Mouse (Mus musculus): ENCODE data around the gene Kif14. TPM values are rescaled to one million over a fixed set of nuclear protein-coding genes. Genes with fewer than 3 reads are reported as not detected.

The Kif14 gene
- 0.35 and 0.99 TPM in 2 replicates for polyA plus RNA-seq (2014; fragmentation: Nextera tagmentation; extraction: Ambion mirVana)

DNA sequence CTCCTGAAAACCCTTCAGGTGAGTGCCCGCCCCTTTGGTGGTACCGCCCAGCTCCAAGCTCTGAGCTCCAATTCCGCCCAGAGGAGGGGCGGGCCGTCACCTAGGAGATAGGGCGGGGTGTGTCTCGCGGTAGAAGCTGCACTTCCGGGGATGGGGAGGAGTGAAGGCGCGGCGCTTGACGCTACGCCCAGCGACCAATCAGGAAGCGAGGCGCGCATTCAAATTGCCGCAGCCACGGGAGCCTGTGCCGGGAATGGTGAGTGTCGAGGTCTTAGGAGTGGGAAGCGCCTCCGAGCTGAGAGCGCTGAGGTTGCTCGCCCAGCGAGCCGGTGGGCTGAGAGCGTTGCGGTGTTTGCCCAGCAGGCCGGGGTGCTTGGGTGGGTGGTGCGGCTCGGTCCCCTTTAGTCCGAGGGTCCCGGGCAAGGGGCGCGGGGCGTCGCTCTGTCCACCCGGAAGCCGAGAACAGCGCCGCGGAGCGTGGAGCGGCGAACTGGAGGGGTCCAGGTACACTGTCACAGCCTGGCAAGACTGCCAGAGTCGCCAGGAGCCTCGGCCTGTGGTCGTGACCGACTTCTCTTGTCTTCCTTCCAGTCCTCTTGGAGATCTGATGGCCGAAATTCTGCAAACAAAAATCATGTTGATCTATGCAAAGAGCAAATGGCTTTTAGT is at the start of gene Kif14:
Gene Kif14 (plus strand): TSS at position 201 of the 669 bp plus-strand sequence.
- peak within 1 kb of the TSS; percentile 45 for H3K4me3 ChIP-seq (ENCODE audit: low read depth, low read length)
- under 1% methylated on average over 52 of the region's 52 CpGs for WGBS
- no peaks in the 10 kb centered on the region for H3K36me3 ChIP-seq (ENCODE audit: control insufficient read depth, insufficient read depth, low read length)
- H3K9me3 ChIP-seq (ENCODE audit: control insufficient read depth, low read length), result no peaks in the 10 kb centered on the region
- no peak within 1 kb of the TSS for H3K27ac ChIP-seq (ENCODE audit: low read depth, low read length)
- peaks cover 3% of the 10 kb centered on the region; the same call in 1 of the 2 replicates for H3K4me1 ChIP-seq (ENCODE audit: control insufficient read depth, insufficient read depth, low read length)
- no peak within 1 kb of the TSS for H3K9ac ChIP-seq (replicated peaks; ENCODE audit: low read depth, low read length)
- ATAC-seq (ENCODE audit: low read depth), result peak; percentile 98
- no peaks in the 10 kb centered on the region for H3K27me3 ChIP-seq (ENCODE audit: control insufficient read depth, insufficient read depth, low read length)
- peak within 1 kb of the TSS; percentile 96 for H3K4me2 ChIP-seq (ENCODE audit: low read depth, low read length)

GRCm38 (mm10) chr1:136418393-136418792 is 47.8 kb upstream of the Kif14 start:
- Histone ChIP-seq H3K9me3 (ENCODE audit: control insufficient read depth, low read length) (no peaks in the 10 kb centered on the region), H3K4me1 (ENCODE audit: control insufficient read depth, insufficient read depth, low read length) (0 out of 2 replicates have a peak, but pooled peaks cover 3% of the 10 kb centered on the region), H3K27ac (ENCODE audit: low read depth, low read length) (no peak overlapping the region), H3K27me3 (ENCODE audit: control insufficient read depth, insufficient read depth, low read length) (no peaks in the 10 kb centered on the region), H3K36me3 (ENCODE audit: control insufficient read depth, insufficient read depth, low read length) (no peaks in the 10 kb centered on the region), H3K4me3 (ENCODE audit: low read depth, low read length) (no peak overlapping the region), H3K4me2 (ENCODE audit: low read depth, low read length) (no peak overlapping the region), H3K9ac (replicated peaks; ENCODE audit: low read depth, low read length) (no peak overlapping the region)
- WGBS, result 96% methylated on average over 6 of the region's 6 CpGs
- no peak for ATAC-seq (ENCODE audit: low read depth)

DNA sequence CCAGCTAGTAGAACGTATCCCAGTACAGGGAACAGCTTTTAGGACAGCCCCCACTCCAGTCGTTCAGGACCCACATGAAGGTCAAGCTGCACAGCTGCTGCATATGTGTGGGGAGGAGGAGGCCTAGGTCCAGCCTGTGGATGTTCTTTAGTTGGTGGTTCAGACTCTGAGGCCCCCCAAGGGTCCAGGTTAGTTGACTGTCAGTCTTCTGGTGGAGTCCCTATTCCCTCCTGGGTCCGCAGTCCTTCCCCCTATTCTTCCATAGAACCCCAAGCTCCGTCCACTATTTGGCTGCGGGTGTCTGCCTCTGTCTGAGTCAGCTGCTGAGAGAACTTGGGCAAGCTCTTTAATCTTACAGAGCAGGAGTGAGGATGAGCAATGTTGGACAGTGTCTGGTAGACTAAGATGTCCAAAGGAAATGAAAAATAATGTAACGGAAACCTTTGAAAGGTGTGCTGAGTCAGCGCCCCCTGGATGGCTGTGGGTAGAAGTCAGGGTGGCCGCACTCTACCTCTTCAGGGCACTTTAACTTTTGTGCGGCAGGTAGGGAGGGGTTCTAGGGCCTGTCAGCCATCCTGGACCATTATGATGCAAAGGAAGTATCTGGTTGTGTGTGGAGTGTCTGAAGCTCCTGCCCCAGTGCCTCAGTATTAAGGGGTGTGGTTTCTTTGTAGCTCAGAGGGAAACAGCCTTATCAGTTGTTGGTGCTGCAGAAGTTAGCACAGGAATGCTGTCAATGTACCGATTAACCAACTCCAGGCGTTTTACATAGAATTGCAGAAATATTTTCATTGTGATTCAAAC is 38.8 kb upstream of the Kif14 start:
- no peak overlapping the region for H3K4me2 ChIP-seq (ENCODE audit: low read depth, low read length)
- no peaks in the 10 kb centered on the region for H3K4me1 ChIP-seq (ENCODE audit: control insufficient read depth, insufficient read depth, low read length)
- no peak overlapping the region for H3K9ac ChIP-seq (replicated peaks; ENCODE audit: low read depth, low read length)
- no peak for ATAC-seq (ENCODE audit: low read depth)
- no peak overlapping the region for H3K4me3 ChIP-seq (ENCODE audit: low read depth, low read length)
- no peaks in the 10 kb centered on the region for H3K27me3 ChIP-seq (ENCODE audit: control insufficient read depth, insufficient read depth, low read length)
- 80% methylated on average over 11 of the region's 11 CpGs for WGBS
- no peak overlapping the region for H3K27ac ChIP-seq (ENCODE audit: low read depth, low read length)
- peaks cover 2% of the 10 kb centered on the region; the same call in 1 of the 2 replicates for H3K36me3 ChIP-seq (ENCODE audit: control insufficient read depth, insufficient read depth, low read length)
- no peaks in the 10 kb centered on the region for H3K9me3 ChIP-seq (ENCODE audit: control insufficient read depth, low read length)

DNA sequence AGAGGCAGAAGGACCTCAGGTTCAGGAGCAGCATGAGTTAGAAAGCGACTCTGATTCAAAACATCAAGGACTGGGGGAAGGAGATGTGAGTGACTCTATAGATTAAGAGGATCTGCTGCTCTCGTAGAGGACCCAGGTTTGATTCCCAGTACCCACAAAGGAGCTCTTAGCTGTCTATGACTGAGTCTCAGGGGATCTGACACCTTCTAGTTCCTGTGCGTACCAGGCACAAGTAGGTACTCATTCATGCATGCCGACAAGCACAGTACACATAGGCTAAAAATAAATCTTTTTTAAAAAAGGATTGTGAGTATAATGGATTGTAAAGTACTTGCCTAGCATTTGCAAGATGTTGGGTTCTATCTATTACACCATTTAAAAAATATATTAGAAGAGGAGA is 37.2 kb upstream of the Kif14 start:
- H3K9me3 ChIP-seq (ENCODE audit: control insufficient read depth, low read length), result no peaks in the 10 kb centered on the region
- H3K27ac ChIP-seq (ENCODE audit: low read depth, low read length), result no peak overlapping the region
- no peak overlapping the region for H3K9ac ChIP-seq (replicated peaks; ENCODE audit: low read depth, low read length)
- 88% methylated on average over 4 of the region's 4 CpGs for WGBS
- H3K36me3 ChIP-seq (ENCODE audit: control insufficient read depth, insufficient read depth, low read length), result peaks cover 3% of the 10 kb centered on the region; the same call in 1 of the 2 replicates
- H3K27me3 ChIP-seq (ENCODE audit: control insufficient read depth, insufficient read depth, low read length), result no peaks in the 10 kb centered on the region
- H3K4me3 ChIP-seq (ENCODE audit: low read depth, low read length), result no peak overlapping the region
- H3K4me2 ChIP-seq (ENCODE audit: low read depth, low read length), result no peak overlapping the region
- no peaks in the 10 kb centered on the region for H3K4me1 ChIP-seq (ENCODE audit: control insufficient read depth, insufficient read depth, low read length)
- no peak for ATAC-seq (ENCODE audit: low read depth)

DNA sequence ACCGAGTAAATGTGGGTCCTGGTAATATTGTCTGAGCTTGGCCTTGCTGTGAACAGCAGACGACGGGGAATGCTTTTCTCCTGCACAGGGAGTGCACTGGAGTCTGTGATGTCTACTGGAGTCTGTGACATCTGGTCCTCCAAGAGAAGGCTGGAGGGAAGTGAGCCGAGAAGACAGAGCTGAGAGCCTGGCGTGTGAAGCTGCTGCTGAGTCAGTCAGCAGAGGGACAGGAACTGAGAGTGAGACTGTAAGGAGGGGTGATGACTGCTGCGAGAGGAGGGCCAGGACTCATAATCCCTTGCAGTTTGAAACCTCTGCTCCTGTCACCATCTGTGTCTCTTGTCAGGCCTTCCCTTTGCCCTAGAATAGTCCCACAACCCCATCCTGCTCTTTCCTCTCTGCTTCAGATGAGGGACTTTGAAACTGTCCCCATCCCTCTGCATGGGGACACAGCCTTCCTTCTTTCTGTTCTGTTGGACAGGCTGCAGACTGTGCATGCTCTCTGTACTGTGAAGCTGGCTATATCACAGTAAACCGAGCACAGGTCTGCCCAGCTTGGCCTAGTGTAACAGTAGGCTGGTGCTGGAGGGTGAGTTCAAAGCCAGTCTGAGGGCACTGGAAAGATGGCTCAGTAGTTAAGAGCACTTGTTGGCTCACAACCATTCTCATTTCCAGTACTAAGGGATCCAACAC is 35.9 kb upstream of the Kif14 start:
- no peaks in the 10 kb centered on the region for H3K27me3 ChIP-seq (ENCODE audit: control insufficient read depth, insufficient read depth, low read length)
- WGBS, result 69% methylated on average over 7 of the region's 7 CpGs
- ATAC-seq (ENCODE audit: low read depth), result no peak
- H3K4me1 ChIP-seq (ENCODE audit: control insufficient read depth, insufficient read depth, low read length), result no peaks in the 10 kb centered on the region
- H3K4me2 ChIP-seq (ENCODE audit: low read depth, low read length), result no peak overlapping the region
- peaks cover 3% of the 10 kb centered on the region; the same call in 1 of the 2 replicates for H3K36me3 ChIP-seq (ENCODE audit: control insufficient read depth, insufficient read depth, low read length)
- no peak overlapping the region for H3K4me3 ChIP-seq (ENCODE audit: low read depth, low read length)
- no peak overlapping the region for H3K27ac ChIP-seq (ENCODE audit: low read depth, low read length)
- H3K9ac ChIP-seq (replicated peaks; ENCODE audit: low read depth, low read length), result no peak overlapping the region
- H3K9me3 ChIP-seq (ENCODE audit: control insufficient read depth, low read length), result no peaks in the 10 kb centered on the region

DNA sequence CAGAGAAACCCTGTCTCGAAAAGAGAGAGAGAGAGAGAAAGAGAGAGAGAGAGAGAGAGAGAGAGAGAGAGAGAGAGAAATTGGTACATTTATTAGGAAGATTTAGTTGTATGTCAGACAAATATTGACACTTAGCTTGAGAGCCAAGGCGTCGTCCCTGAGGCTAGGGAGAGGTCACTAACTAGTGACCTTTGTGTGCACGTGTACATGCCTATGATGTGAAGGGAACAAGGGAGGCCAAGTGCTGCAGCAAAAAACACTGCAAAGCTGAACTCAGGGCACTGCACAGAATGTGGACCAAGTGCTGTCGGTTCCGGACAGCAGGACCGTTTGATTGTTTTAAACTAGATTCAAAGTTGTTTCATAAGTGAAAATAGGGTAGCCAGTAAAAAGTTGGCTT is 25.4 kb upstream of the Kif14 start:
- H3K4me1 ChIP-seq (ENCODE audit: control insufficient read depth, insufficient read depth, low read length), result no peaks in the 10 kb centered on the region
- H3K4me3 ChIP-seq (ENCODE audit: low read depth, low read length), result no peak overlapping the region
- WGBS, result 84% methylated on average over 7 of the region's 7 CpGs
- H3K27ac ChIP-seq (ENCODE audit: low read depth, low read length), result no peak overlapping the region
- ATAC-seq (ENCODE audit: low read depth), result no peak
- no peaks in the 10 kb centered on the region for H3K36me3 ChIP-seq (ENCODE audit: control insufficient read depth, insufficient read depth, low read length)
- H3K9me3 ChIP-seq (ENCODE audit: control insufficient read depth, low read length), result no peaks in the 10 kb centered on the region
- H3K9ac ChIP-seq (replicated peaks; ENCODE audit: low read depth, low read length), result no peak overlapping the region
- no peak overlapping the region for H3K4me2 ChIP-seq (ENCODE audit: low read depth, low read length)
- no peaks in the 10 kb centered on the region for H3K27me3 ChIP-seq (ENCODE audit: control insufficient read depth, insufficient read depth, low read length)

GRCm38 (mm10) chr1:136442809-136443208 is 23.3 kb upstream of the Kif14 start:
- H3K27ac ChIP-seq (ENCODE audit: low read depth, low read length), result no peak overlapping the region
- no peak overlapping the region for H3K9ac ChIP-seq (replicated peaks; ENCODE audit: low read depth, low read length)
- no peaks in the 10 kb centered on the region for H3K4me1 ChIP-seq (ENCODE audit: control insufficient read depth, insufficient read depth, low read length)
- H3K4me2 ChIP-seq (ENCODE audit: low read depth, low read length), result no peak overlapping the region
- no peaks in the 10 kb centered on the region for H3K9me3 ChIP-seq (ENCODE audit: control insufficient read depth, low read length)
- H3K4me3 ChIP-seq (ENCODE audit: low read depth, low read length), result no peak overlapping the region
- H3K36me3 ChIP-seq (ENCODE audit: control insufficient read depth, insufficient read depth, low read length), result no peaks in the 10 kb centered on the region
- 76% methylated on average over 9 of the region's 9 CpGs for WGBS
- H3K27me3 ChIP-seq (ENCODE audit: control insufficient read depth, insufficient read depth, low read length), result no peaks in the 10 kb centered on the region
- ATAC-seq (ENCODE audit: low read depth), result no peak

DNA sequence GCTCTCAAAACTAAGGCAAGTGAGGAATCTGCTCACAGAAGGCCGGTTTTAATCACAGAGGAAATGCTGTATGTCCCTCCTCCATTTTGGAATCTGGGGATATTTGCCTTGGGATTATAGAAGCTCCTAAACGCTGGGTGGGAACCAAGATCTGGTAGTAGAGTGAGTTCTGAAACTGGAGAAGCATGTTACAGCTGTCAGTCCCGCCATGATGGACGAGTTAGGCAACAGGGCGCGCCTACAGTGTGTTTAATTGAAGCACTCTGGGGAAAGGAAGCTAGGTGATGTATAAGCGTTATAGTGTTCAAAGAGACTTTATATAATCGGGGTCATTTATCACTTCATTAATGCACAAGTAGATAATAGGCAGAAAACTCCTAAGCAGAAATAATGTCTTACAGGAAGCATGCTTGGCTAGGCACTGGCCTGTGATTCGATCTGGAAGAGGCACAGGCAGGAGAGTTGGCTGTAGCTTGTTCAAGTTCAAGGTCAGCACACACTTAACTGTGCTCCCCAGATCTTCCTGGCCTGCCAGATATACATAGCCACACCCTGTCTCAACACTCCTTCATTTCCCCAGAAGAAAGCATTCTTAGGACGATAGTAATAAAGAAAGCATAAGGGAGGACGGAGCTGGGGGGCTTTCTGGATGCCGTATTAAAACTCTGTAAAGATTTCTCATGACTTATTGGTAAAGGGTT is 21.4 kb upstream of the Kif14 start:
- Histone ChIP-seq H3K4me1 (ENCODE audit: control insufficient read depth, insufficient read depth, low read length) (no peaks in the 10 kb centered on the region), H3K27ac (ENCODE audit: low read depth, low read length) (no peak overlapping the region), H3K4me2 (ENCODE audit: low read depth, low read length) (no peak overlapping the region), H3K4me3 (ENCODE audit: low read depth, low read length) (no peak overlapping the region), H3K9ac (replicated peaks; ENCODE audit: low read depth, low read length) (no peak overlapping the region), H3K27me3 (ENCODE audit: control insufficient read depth, insufficient read depth, low read length) (no peaks in the 10 kb centered on the region), H3K36me3 (ENCODE audit: control insufficient read depth, insufficient read depth, low read length) (no peaks in the 10 kb centered on the region), H3K9me3 (ENCODE audit: control insufficient read depth, low read length) (no peaks in the 10 kb centered on the region)
- WGBS, result 88% methylated on average over 12 of the region's 12 CpGs
- ATAC-seq (ENCODE audit: low read depth), result no peak

Data from neural tube, embryonic 14.5 days (tissue).